20 mouse cellular contexts compared by ENCODE assay signal in the genomic region with DNA sequence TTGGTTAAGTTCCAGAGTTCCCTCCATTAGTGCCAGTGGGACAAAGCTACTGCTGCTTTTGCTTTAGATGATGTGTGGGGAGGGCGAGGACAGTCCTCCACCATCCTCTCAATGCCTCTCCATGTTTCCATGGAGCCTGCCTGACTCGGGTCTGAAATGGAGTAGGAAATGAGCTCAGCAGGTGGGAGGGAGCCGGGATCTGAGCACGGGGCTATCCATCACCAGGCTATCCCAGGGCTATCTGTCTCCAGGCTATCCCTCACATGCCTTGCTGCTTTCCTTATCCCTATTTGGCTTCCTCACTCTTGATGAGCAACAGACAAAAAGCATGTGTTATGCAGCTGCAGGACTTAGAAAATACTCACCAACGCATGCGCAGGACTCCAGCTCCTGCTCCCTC.
"Had no signal": no experiment of that assay in that cellular context is flagged by ENCODE, and none has a peak within 500 bp of the region (broad histone marks: within the 10 kb centered on the region; RNA-seq: fewer than 3 reads in every experiment).

No protein-coding gene starts in this region.

- H3K27ac ChIP-seq: kidney, embryonic 15.5 days; limb, embryonic 10.5 days; limb, embryonic 13.5 days; liver, embryonic 12.5 days; liver, embryonic 15.5 days; lung, embryonic 15.5 days; midbrain, embryonic 10.5 days; midbrain, embryonic 13.5 days had no signal

- H3K4me1 ChIP-seq: kidney, embryonic 15.5 days; limb, embryonic 10.5 days; limb, embryonic 13.5 days; liver, embryonic 12.5 days; liver, embryonic 15.5 days; lung, embryonic 15.5 days; midbrain, embryonic 10.5 days; midbrain, embryonic 13.5 days had no signal

- H3K27me3 ChIP-seq: kidney, embryonic 15.5 days; limb, embryonic 13.5 days; liver, embryonic 12.5 days; liver, embryonic 15.5 days; lung, embryonic 15.5 days; megakaryocyte, embryonic 14.5 days; midbrain, embryonic 13.5 days had no signal

- H3K4me3 ChIP-seq: kidney, embryonic 15.5 days; limb, embryonic 10.5 days; limb, embryonic 13.5 days; liver, embryonic 12.5 days; liver, embryonic 15.5 days; lung, embryonic 15.5 days; megakaryocyte, embryonic 14.5 days; midbrain, embryonic 10.5 days; midbrain, embryonic 13.5 days had no signal

- H3K9me3 ChIP-seq: kidney, embryonic 15.5 days; limb, embryonic 10.5 days; limb, embryonic 13.5 days; liver, embryonic 12.5 days; liver, embryonic 15.5 days; lung, embryonic 15.5 days; megakaryocyte, embryonic 14.5 days; midbrain, embryonic 10.5 days; midbrain, embryonic 13.5 days had no signal

- DNase-seq: kidney, adult 8-10 months; kidney, postnatal 10 days; kidney, postnatal 36 days; layer of hippocampus, postnatal 36 days; liver; lung, adult 18-20 months; lung, postnatal 10 days; lung, postnatal 36 days; thymus, adult 2 months; thymus, postnatal 14 days; thymus, postnatal 4 days had no signal
